Mouse (Mus musculus): ENCODE measurements around the gene Nisch. TPM values are rescaled to one million over a fixed set of nuclear protein-coding genes. Genes with fewer than 3 reads are reported as not detected.

Nisch gene
- total RNA-seq (2021), result 100 to 1,000 TPM; 375 to 386 TPM

- DNase-seq (ENCODE audit: low spot score in 2 of 2), result no peak
These were observed at the start of gene Nisch for GRCm38 (mm10) chr14:31216846-31217245. Gene Nisch (minus strand): TSS chr14:31216946.

DNA sequence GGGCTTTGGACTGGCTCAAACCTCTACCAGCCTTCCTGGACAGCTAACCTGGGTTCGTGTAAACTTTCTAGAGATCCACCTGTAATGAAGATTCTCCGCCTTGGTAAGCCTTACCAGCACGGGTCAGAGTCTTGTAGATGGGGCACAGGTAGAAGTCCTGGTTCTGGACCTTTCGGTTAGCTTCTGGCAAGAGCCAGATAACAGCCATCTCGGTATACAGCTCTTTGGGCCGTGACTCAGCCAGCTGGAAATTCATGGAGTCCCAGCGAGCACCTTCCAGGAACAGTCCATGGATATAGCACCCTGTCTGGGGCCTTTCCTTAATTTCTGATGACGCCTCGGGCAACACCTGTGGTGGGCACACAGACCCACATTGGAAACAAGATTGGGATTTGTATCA, 44.2 kb upstream of the Nisch start:
- no peak for DNase-seq (ENCODE audit: low spot score in 2 of 2)
- intact Hi-C loops (cut with DNase I), result no loop called here

More at GRCm38 (mm10) chr14:31216846-31217245, at the start of gene Nisch:
- intact Hi-C loops (cut with DNase I), result loop anchor here (1.0 to 5.0 kb wide), 3 partner anchors 14 to 120 kb away; partner anchors contain the start of genes Capn7 and Dnah1

DNA sequence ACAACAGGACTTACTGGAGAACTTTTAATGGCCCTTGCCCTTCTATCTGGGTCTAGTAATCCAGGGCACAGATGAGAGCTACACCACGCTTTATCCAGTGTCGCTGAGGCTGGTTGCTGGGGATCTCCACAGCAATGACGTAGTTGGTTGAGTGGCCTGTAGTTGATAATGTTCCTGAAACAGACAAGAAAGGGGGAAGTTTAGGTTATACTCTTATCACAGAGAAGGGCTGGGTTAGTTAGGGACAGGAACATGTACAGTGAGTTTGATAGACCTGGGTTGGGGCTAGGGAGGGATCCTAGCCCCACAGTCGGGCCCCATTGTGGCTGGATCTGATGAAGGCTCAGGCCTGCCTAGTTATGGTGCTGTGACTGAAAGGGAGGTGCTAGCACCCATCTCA, 43.6 kb upstream of the Nisch start:
- intact Hi-C loops (cut with DNase I), result no loop called here

DNA sequence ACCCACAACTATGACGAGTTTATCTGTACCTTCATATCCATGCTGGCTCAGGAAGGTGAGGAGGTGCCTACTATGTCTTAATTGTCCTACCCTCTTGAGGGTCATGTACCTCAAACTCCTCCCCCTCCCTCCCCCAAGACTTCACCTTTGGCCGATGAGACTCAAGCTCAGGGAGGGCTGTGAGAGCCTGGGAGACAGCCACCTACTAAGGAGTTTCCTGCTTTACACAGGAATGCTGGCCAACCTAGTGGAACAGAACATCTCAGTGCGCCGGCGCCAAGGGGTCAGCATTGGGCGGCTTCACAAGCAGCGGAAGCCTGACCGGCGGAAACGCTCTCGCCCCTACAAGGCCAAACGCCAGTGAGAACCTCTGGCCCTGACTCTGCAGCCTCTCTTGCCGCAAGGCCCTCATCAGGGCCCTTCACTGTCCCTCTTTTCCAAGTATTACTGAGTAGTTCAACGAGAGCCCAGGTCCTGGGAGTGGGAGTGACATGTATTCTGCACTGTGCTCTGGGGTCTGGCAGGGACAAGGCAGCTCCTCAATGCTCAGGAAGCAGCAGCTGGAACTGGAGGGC, 41.8 kb upstream of the Nisch start:
- intact Hi-C loops (cut with DNase I), result no loop called here
- DNase-seq (ENCODE audit: low spot score in 2 of 2), result no peak

More for the DNA sequence above, 43.6 kb upstream of the Nisch start:
- DNase-seq (ENCODE audit: low spot score in 2 of 2), result no peak

DNA sequence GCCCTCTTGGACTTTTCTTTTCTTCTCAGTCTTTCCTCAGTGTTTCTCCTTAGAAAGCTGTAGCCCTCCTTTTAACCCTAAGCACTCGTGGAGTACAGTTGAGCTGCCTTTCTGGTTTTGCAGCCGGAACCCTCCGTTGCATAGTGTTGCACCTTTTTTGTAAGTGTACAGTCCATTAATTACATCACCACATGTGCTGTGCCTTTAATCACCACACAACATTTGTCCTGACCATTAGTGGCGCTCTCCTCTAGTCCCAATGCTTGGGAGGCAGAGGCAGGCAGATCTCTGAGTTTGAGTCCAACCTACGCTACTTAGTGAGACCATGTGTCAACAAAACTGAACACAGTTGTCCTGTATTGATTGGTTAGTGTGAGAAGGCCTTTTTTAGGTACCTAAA, 35.3 kb upstream of the Nisch start:
- intact Hi-C loops (cut with DNase I), result no loop called here
- no peak for DNase-seq (ENCODE audit: low spot score in 2 of 2)

DNA sequence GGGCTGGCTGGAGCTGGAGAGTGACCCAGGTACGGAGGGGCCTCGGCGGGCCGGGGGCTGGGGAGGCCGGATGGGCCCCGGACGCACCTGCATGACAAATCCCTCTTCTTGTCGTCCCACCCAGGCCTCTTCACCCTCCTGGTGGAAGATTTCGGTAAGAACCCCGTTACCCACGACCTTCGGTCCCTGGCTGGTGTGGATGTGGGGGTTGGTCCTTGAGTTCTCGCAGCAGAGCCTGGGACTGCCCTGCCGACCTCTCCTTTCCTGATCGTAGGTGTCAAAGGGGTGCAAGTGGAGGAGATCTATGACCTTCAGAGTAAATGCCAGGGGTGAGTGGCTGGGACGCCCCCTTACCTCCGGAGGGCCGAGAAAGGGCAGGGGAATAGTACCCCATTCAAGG, 34.9 kb upstream of the Nisch start:
- intact Hi-C loops (cut with DNase I), result loop anchor here (2.0 kb wide), 1 partner anchor 45 kb away; no protein-coding TSS in a partner anchor
- no peak for DNase-seq (ENCODE audit: low spot score in 2 of 2)

DNA sequence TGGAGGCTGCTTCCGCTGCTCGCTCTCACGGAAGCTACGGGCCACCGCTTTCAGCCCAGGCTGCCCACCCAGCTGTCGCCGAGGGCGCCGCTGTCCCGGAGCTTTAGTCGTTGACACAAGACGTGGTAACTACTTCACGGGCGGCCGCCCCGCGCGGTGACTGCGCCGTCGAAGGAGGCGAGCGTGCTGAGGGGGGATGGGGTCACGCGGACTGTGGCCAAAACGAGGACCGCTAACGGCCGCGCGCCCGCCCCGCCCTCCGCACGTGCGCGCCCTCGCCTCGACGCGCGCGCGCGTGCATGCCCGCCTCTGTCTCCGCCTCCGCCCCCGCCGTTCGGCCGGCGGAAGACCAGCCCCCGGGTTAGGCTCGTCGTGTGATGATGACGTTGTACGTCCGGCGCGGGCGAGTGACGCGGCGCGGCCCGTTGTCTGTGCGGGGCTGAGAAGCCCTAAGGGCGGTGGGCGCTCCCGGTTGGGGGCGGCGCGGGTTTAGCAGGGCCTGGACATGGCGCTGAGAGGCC, 34.4 kb upstream of the Nisch start, which contains the start of the genes Phf7 and Bap1:
Phf7 (minus strand) TSS at position 234 of the 521 bp plus-strand sequence.
Bap1 (plus strand) TSS at position 367 of the 521 bp plus-strand sequence.
- intact Hi-C loops (cut with DNase I), result loop anchor here (2.0 kb wide), 1 partner anchor 44 kb away; no protein-coding TSS in a partner anchor

GRCm38 (mm10) chr14:31250222-31251083, 33.7 kb upstream of the Nisch start:
- no peak for DNase-seq (ENCODE audit: low spot score in 2 of 2)
- intact Hi-C loops (cut with DNase I), result loop anchor here (2.0 kb wide), 1 partner anchor 44 kb away; no protein-coding TSS in a partner anchor

More for the DNA sequence above, 34.4 kb upstream of the Nisch start, which contains the start of the genes Phf7 and Bap1:
- DNase-seq (ENCODE audit: low spot score in 2 of 2), result peak; percentile 96 to 97

GRCm38 (mm10) chr14:31248396-31248795, 31.6 kb upstream of the Nisch start:
- no peak for DNase-seq (ENCODE audit: low spot score in 2 of 2)
- intact Hi-C loops (cut with DNase I), result no loop called here

DNA sequence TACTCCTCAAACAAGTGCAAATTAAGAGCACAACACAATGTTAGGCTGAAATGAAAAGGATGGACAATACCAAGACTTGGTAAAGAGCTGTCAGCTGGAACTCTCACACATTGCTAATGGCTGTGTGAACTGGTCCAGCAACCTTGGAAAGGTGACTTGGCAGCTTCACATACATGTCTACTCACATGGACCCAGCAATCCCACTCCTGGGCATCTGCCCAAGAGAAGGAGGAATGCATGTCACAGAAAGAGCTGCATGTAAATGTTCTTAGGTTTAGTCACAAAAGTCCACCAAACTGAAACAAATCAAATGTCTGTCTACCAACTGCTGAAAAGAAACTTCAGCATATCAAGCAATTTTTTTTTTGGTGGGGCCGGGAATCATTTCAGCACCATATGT, 29.2 kb upstream of the Nisch start:
- intact Hi-C loops (cut with DNase I), result no loop called here
- DNase-seq (ENCODE audit: low spot score in 2 of 2), result no peak

DNA sequence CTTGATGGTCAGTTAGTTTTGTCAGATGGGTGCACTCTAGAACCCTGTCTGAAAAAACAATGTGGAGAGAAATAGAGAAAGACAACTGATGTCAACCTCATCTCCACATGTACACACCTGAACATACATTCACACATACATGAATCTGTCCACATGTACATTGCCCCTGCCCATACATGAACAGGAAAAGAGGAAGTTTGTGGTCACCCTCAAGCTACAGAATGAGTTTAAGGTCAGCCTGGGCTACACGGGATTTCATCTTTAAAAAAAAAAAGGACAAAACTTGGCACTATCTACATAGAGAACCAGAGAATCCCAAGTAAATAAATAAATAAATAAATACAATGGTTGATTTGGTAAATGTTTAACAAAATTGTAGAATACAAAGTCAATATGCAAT, 28.0 kb upstream of the Nisch start:
- DNase-seq (ENCODE audit: low spot score in 2 of 2), result no peak
- intact Hi-C loops (cut with DNase I), result no loop called here

- no peak for DNase-seq (ENCODE audit: low spot score in 2 of 2)
- intact Hi-C loops (cut with DNase I), result no loop called here
These were observed 23.8 kb upstream of the Nisch start for GRCm38 (mm10) chr14:31240528-31240927.

- no peak for DNase-seq (ENCODE audit: low spot score in 2 of 2)
- intact Hi-C loops (cut with DNase I), result no loop called here
These were observed 20.5 kb upstream of the Nisch start for GRCm38 (mm10) chr14:31237101-31237882.

GRCm38 (mm10) chr14:31233996-31234591, 17.3 kb upstream of the Nisch start:
- intact Hi-C loops (cut with DNase I), result loop anchor here (1.0 kb wide), 1 partner anchor 19 kb away; no protein-coding TSS in a partner anchor
- DNase-seq (ENCODE audit: low spot score in 2 of 2), result peak; percentile 79 to 83

DNA sequence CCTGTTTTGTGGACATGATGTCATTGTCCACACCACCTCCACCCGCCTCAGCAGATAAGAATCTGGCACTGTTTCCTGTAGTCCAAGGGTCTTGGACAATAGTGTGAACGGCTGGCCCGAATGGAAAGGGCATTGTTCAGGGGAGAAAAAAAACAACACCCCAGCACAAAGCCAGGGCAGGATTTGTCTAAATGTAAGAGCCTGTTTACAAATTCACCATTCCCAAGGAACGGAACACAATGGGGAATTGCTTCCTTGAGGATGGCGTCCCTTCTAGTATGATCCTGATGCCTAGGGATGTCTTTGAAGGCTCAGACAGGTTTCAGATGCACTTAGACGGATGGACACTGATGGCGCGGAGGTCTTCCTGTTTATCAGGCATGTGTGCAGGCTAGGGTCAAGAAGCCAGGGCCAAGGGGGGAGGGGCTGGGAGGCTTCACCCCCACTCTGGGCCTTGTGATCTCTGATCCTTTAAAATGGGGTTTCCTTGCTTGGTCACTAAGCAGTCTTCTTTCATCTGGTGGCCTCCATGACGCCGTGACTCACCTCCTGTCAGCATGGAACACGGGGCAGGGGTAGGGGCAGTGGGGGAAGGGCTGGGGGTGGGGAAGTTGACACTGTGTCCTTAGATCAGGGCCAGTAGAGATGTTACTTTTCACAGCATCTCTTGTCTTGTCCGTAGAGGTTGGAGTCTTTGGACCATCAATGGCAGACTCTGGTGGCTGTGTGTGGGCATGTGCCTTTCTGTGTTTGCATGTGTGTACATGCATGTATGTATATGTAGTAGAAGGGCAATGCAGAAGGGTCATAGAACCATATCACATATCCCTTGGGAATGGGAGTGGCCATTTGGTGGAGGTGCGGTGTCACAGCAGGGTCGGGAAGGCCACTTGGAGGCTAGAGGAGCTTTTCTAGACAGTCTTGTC, 16.6 kb upstream of the Nisch start:
- DNase-seq (ENCODE audit: low spot score in 2 of 2), result no peak
- intact Hi-C loops (cut with DNase I), result no loop called here

- no peak for DNase-seq (ENCODE audit: low spot score in 2 of 2)
- intact Hi-C loops (cut with DNase I), result no loop called here
These were observed 15.8 kb upstream of the Nisch start for GRCm38 (mm10) chr14:31232404-31233069.

GRCm38 (mm10) chr14:31230442-31230841, 13.7 kb upstream of the Nisch start:
- intact Hi-C loops (cut with DNase I), result no loop called here
- no peak for DNase-seq (ENCODE audit: low spot score in 2 of 2)

DNA sequence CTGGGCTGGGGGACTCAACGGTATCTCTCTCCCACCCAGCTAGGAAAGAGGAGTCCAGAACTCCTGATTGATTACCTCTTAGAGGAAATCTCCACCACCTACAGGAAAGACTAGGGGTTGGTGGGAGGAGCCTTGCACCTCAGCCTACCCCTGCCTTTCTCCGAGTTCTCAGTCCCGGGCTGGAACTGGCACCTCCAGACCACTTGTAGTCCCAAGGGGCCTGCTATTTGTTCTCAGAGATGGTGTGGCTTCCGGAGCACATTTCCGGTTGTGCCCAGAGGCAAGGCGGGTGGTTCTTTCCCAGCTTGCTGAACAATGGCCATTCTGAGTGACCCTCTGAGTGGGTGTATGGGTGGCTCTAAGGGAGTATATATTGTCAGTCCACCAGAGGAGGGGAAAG, 11.5 kb upstream of the Nisch start:
- intact Hi-C loops (cut with DNase I), result no loop called here
- DNase-seq (ENCODE audit: low spot score in 2 of 2), result no peak
